Mouse (Mus musculus): Measurements from ENCODE around the gene Csnk1g1.

The Csnk1g1 gene

DNA sequence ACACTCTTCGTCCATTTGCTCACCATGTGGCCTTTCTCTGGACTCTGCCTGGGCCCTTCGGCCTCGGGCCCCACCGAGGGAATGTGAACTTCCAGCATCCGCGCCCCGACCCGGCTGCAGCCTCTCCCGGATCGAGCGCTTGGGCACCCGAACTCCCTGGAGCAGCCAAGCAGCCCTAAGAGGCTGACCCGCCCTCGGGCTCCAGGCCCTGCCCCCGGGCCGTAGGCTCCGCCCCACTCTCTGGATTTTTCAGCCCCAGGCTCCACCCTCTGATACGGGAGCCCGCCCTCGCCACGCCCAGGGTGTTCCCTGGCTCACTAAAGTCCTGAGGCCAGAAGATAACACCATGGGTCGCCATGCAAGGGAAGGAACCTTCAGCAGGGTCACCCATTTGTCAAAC, 160.9 kb downstream of the Csnk1g1 start, which contains the start of gene Snx22:
Gene Snx22 (minus strand): TSS at position 137 of the 400 bp plus-strand sequence.
- DNase-seq, result peak; percentile 89 to 93

GRCm38 (mm10) chr9:66070151-66070550, 161.4 kb downstream of the Csnk1g1 start:
- DNase-seq, result no peak

GRCm38 (mm10) chr9:66072754-66073153, 164.0 kb downstream of the Csnk1g1 start:
- no peak for DNase-seq

GRCm38 (mm10) chr9:66078072-66078471, 169.3 kb downstream of the Csnk1g1 start:
- DNase-seq, result no peak

DNA sequence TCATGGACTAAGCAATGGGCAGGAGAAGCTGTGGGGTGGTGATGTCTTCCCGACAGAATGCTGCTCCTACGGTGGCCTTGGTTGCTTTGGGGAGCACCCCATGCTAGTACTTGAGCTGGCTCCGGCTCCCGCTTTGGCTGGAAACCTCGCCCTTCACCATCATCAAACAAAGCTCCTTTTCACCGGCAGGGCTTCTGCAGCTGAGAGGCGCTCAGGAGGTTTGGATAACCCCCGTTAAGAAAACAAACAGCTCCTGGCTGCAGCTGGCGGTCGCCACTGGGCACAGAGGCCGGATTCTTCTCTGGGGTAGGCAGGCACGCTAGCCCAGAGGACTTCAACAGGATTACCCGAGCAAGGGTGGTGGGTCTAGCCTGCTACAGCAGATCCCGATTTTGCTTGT, 169.8 kb downstream of the Csnk1g1 start:
- no peak for DNase-seq

DNA sequence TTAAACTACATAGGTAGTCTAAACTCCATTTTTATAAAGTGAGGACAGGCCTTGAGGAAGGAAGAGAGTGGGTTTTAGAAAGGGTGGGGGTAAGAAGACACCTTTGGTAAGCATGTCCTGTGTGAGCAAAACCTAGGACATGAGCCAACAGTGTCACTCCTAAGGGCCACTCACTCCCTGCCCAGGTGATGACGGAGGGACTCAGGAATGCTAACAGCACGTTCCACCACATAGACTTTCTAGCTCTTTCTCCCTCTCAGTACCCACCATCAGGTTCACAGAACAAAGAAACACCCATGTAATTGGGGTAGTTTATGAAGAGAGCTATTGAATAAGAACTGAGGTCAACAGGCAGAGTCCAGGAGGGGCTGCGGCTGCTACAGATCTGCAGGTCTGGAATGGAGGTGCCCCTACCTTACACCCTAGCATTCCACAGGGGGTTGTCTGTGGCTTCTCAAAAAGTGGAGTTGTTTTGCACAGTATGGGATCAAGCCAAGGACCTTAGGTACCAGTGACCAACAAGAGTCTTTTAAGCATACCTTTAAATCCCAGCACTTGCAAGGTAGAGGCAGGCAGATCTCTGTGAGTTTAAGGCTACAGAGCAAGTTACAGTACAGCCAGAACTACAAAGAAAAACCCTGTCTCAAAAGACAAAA, 172.2 kb downstream of the Csnk1g1 start:
- no peak for DNase-seq

DNA sequence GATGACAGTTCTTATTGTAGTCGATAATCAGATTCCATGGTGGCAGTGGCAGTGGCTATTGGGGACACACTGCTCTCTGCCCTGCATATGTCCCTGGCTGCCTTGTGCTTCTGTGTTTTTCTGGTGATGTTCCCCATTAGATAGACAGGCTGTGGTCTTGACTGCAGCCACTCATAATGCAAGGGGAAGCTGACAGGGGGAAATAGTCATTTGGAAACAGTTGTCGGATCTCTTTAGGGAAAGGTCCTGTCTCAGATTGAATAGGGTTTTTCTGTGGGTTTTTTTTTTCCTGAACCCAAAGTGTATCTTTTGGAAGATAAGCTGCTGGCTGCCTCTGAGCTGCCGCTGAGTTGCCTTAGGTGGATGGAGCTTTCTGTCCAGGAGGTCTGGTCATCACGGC, 173.3 kb downstream of the Csnk1g1 start:
- DNase-seq, result no peak

- DNase-seq, result no peak
These were observed 175.4 kb downstream of the Csnk1g1 start for GRCm38 (mm10) chr9:66084171-66084570.

DNA sequence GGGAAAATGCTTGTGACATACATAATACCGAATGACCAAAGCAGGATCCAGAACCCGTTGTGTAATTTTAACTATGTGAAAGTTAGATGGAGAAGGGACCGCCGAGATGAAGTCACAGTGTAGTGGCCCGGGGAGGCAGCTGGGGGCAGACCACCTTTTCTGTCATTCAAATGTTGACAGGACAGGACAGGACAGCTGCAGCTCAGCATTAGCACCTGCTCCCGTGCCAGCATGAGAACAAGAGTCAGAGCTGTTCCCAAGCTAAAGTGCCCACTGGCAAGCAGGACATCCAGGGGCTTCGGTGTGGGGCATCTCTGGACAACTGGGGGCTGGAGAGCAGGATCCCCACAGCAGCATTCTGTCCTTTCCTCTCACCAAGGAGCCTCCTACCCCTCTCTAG, 178.3 kb downstream of the Csnk1g1 start:
- no peak for DNase-seq

DNA sequence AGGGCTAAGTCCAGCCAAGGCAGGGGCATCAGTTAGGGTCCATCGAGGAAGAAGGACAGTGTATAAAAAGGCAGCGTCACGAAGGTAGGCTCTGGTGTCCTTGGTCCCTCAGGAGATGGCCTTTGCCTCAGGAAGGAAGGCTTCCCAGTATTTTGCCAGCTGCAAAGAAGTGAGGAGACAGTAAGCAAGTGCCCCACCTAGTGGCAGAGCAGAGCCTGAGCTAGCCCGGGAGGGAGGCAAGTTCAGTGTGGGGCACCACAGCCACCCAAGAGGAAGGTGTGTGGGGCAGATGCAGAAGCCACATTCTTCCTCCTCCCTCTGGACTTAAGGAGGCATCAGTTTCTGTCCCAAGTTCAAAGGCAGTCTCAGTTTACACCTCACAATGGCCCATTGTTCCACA, 179.7 kb downstream of the Csnk1g1 start:
- peak; percentile 57 to 60 for DNase-seq

DNA sequence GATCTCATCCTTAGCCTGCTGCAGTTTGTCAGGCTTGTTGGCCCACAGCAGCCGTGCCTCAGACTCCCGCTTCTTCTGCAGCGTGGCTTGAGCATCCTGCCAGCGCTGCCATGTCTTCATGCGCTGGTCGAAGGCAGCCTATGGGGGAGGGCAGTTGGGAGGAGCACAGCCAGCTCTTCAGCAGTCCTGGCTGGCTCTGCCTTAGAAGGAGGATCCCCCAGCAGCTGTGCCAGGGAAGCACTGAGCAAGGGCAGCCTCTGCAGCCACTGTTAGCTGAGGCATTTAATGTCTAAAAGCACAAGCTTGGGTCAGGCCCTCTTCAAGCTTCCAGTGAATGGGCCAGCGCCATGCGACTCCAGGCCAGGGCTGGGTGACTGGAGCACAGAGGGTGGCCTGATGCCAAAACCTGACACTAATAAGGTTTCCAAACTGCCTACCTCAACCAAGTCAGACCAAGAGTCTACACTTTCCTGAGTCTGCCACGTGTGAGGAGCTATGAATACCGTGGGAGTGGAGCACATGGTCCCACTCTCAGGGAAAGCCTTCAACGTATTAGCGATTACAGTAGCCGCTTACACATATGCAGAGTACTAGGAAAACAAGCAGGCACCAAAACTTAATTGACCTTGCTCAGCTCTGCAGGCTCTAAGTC, 182.0 kb downstream of the Csnk1g1 start:
- no peak for DNase-seq

- DNase-seq, result no peak
These were observed 182.9 kb downstream of the Csnk1g1 start for GRCm38 (mm10) chr9:66091327-66092231.

- no peak for DNase-seq
These were observed 183.9 kb downstream of the Csnk1g1 start for GRCm38 (mm10) chr9:66092664-66093063.
